Mouse (Mus musculus): ENCODE measurements around the gene Cyb5r4. TPM values are rescaled to one million over a fixed set of nuclear protein-coding genes. Genes with fewer than 3 reads are reported as not detected.
"Not testable (repeated sequence)": the region's sequence is repeated elsewhere in the genome, so short reads cannot be mapped to it uniquely, and the experiment has no call there.

Gene Cyb5r4
- polyA plus RNA-seq, 2 experiments from 2014 or later, result 23.7 to 25.6 TPM

DNA sequence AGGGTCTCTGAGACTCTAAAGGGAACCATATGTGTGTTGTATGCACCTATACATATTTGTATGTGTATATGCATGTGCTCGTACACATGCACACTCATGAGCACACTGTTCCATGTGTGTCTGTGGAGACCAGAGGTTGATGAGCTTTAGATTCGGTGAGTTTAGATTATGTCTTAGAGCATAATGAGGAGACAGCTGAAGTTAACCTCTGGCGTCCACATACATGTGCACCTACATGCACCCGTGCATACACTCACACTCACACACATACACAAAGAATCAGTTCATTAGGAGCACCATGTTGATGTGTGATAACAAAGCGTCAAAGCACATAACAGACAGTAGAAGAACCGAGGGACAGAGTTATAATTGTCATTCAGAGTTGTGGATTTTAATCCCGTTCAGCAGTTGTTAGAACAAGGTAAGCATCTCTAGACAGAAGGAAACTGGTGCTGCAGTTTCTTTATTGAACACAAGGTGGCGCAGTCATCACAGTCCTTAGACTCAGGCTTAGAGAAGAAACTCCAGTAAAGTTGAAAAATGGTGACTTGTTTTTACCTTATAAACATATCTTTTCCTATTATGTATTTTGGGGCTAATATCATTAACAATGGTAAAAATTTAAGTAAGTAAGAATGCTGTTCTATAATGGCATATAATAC, 5.7 kb downstream of the Cyb5r4 start:
- ATAC-seq, result peak; percentile 88

DNA sequence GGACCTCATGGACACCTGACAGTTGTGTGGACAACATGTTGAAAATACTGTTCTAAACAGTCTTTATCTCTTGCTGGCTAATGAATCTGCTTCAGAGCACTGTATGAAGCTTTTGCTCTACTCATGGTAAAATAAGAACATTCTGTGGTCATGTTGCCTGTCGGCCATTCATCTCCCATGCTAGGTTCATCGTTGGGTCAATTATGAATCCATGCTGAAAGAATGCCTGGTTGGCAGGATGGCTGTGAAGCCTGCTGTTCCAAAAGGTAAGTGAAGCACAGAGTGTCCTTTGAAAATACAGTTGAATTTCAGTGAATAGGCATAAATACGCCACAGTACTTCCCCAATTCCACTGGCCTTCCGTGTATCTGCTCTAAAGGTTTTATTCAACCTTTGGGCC, 10.4 kb downstream of the Cyb5r4 start:
- no peak for ATAC-seq

DNA sequence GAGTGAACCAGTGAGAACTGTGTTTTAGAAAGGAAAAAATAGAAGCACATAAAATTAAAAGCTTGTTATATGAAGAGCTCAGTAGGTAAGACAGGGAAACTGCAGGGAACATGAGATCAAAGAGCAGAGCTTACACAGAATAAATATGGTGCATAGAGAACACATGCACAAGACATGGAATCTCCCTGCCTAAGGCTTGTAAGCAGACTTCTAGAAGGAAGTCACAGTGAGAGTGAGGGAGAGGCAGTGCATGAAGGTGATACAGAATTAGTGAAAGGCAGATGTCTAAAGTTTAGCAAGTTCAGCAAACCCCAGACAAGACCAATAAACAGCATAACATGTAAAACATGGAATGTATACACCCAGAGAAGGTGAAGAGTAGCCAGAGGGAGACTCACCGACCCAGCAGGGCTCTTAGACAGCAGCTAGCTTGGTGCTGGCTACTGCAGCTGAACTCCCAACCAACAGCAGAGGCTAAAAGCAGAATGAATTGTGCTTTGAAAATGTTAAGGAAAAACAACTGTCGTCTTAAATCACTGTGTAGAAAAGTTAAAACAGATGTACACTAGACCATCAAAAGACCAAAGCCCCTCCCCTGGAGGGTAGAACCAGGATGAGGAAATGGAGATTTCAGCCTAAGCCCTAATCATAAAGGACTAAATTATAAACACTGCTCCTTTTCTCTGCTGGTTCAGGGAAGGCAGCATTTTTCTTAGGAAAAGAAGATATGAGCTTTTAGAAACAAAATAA, 13.2 kb downstream of the Cyb5r4 start:
- ATAC-seq, result no peak

DNA sequence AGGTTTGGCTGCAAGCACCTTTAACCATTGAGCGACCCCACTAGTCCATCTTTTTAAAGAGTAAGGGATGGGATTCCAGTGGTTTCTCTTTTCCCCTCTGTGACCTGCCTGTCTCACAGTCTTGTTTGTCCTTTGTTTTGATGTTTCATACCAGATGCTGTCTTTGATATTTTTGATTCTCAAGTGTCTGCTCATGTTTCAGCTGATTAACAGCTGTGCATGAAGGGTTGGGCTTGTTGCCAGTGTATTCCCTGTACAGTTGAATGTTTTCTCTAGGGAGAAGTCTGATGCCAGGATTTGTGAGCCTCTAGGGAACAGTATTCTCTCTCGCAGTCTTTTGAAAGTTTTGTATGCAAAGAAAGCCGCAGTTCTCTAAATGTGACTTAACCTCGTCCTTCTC, 27.6 kb downstream of the Cyb5r4 start:
- no peak for ATAC-seq

DNA sequence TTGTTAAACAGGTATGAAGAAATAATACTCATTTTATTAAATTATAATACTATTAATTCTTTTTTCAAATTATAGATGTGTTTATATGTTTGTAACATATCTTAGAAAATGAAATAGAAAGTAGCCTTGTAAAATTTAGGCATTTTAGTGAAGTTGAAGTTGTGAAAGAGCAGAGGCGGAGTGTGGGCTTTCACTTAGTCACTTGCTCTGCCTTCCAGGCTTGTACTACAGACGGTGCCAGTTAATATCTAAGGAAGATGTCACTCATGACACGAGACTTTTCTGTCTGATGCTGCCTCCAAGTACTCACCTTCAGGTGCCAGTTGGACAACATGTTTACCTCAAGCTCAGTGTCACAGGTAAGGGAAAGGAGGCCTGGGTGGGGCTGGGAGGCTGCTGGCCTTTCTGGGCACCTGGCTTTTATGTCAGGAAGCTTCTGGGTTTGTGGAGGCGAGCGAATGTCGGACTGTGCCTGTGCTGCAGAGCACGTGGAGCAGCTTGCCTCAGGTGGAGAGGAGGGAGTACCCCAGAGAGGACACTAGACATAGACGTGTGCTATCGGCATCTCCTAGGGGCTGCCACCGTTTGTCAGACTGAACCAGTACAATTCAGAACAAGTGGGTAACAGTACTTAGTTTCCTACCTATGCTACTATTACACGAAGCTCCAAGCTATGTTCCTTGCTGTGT, 33.9 kb downstream of the Cyb5r4 start:
- no peak for ATAC-seq

DNA sequence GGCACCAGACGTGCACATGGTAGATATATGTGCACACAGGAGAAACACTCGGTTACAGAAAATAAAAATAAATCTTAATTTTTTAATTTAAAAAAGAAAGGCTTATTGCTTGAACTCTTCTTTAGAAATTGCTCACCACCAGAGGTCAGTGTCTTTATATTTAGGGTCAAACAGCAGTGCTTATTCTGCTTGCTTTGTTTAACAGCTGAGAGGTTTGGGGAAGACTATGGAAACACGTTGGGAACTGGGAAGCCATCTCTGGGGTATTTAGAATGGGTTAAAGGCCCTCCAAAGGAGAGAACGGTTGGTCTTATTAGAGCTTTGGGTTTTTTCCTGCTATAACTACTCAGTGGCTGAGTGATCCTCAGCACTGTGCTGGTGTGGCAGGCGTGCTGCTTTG, 40.5 kb downstream of the Cyb5r4 start:
- no peak for ATAC-seq

DNA sequence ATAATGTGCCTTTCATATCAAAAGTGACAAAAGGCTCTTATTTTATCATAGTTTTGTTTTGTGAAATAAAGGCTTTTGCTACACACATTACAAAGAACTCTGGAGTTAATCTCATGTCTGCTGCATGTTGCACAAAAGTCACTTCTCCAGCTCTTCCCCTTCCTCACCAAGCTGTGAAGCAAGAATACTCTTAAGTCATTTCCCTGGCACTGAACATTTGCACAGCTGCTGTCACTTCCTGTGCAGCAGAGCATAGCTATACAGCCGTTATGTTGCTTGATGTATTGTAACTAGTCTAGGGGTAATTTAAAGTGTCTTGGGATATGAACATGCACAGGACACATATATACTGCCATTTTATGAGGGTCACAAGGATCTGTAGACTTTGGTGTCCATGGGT, 46.3 kb downstream of the Cyb5r4 start:
- ATAC-seq, result no peak

DNA sequence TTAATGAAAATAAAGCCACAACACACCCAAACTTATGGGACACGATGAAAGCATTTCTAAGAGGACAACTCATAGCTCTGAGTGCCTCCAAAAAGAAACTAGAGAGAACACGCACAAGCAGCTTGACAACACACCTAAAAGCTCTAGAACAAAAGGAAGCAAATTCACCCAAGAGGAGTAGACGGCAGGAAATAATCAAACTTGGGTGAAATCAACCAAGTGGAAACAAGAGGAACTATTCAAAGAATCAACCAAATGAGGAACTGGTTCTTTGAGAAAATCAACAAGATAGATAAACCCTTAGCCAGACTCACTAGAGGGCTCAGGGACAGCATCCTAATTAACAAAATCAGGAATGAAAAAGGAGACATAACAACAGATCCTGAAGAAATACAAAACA, 49.8 kb downstream of the Cyb5r4 start:
- not testable (repeated sequence) for ATAC-seq

DNA sequence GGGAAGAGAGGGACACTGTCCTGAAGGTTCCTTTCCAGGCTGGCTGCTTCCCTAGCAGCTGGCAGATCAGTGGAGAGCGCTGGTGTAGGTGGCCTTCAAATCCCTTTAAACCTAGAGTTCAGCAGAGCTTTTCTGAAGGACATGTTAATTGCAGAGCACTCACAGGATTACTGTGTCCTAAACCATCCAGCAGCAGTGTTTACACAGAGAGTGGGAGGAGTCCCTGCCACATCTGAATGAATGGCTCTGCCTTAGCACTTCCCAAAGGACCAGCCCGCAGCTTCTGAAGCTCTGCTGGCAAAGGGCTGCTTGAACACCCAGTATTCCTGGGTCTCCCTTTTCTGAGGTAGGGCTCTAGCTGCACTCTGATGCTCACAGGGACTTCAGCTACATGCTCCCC, 56.1 kb downstream of the Cyb5r4 start:
- no peak for ATAC-seq

DNA sequence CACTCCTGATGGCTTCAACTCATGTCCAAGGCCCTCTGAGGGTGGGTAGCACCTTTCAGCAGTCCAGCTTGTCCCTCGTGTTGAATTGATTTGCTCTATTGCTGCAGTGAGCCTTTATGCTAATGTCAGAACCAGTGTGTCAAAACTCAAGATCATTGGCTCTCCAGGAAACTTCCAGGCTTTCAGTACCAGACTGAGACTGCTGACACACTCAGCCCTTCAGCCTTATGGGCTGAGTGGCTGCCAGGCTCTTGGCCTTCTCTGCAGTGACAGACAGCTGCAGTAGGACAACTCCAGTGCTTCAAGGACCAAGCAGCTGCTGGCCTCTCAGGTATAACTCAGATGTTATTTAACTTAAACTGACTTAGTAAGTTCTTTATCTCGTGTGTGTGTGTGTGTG, 57.7 kb downstream of the Cyb5r4 start:
- ATAC-seq, result no peak

DNA sequence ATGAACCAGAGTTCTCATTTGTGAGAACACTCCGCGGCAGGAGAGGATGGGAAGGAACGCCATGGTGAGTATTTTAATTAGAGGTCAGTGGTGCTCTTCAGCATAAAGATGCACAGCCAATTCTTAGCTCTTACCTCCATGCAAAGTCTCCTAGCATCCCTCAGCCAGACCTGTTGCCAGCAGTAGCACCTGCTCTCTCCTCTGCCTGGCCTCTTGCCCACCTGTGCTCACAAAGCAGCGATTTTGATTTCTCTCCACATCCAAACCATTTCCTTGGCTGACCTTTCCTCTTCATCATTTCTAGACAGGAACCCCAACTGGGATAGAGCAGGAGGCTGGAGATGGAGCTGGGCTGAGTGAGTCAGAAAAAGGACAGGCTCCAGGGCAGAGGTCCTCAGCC, 65.2 kb downstream of the Cyb5r4 start:
- no peak for ATAC-seq

DNA sequence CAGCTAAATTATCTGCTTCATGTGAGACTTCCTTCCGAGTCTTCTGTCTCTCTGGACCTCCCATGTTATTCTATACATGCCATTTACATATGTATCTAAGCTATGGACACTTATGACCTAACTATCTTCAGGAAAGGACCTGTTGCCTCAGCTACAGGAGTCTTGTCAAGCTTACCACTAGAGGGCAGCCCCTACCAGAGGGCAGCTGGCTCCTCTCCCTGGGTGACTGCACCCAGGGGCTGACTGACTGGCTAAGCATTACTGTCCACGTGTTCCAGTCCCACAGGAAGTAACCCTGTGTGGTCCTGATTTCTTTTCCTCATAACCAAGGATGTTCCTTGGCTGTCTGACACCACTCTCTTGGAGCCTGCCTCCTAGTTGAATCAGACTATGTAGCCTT, 76.2 kb downstream of the Cyb5r4 start:
- no peak for ATAC-seq

DNA sequence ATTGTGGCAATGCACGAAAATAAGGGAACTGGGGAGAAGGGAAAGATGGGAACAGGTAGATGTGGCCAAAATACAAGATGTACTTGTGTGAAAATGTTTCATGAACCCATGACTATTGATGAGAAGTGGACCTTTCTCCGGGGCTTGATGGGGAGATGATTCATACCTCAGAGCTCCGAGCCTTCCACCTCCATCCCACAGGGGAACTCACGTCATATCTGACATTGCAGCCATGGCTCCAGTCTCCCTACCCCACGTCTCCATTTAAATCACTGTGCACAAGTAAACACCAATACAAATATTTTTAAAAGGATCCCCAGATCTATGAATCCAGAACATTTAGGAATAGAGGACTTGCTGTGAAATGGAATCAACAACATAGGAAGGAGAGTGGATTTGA, 93.2 kb downstream of the Cyb5r4 start:
- ATAC-seq, result no peak

DNA sequence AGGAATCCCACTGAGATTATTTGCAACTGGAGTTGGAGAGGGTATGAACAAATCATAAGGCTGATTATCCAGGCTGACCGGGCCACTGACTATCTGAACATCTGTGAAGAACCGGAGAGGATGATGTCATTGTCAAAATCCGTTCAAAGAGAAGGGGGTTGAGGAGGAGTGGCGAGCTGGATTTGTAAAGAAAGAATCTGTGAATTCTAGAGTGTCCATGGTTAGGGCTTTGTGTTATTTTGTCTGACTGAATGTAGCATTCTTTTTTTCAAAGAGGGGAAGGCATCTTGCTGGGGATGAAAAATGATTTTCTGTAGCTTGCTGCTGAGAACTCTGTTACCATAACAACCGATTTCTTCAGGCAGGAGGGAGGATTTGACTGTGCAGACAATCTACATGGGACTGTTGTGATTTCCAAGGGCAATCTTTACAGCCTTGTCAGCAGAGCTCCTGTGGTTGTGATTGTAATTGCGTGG, 93.7 kb downstream of the Cyb5r4 start:
- no peak for ATAC-seq

DNA sequence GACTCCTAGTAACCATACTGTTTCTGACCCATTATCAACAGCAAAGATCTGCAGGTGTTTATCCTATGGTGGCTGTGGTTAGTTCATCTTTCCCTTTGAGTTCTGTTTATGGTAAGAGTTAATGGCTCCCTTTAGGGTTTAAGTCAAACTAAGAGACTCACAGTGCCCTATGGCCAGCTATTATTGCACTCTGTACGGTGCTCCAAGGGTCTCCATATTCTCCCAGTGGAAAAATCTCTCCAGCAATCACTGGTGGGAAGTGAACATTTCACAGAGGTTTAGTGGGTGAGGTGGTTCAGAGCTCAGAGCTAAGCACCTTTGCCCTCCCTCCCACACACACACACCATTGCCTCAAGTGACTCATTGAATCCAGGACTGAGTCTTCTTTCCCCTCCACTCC, 94.2 kb downstream of the Cyb5r4 start:
- ATAC-seq, result no peak

DNA sequence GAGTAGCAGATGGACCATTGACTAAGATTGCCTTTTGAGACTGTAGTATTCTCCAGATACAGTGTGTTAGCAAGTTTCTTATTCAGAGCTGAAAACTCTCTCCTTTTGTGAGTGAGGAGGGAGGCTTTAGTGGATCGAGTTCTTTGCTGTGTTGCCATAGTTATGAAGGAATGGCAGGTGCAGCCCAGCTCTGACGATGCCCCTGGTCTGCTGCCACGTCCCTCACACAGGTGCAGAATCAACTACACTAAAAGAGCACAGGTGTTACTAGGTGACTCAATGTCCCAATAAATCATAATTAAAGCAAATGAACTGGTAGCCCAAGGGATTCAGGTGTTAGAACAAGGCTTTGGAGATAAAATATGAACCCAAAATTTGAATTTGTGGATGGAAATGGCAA, 97.2 kb downstream of the Cyb5r4 start:
- no peak for ATAC-seq

DNA sequence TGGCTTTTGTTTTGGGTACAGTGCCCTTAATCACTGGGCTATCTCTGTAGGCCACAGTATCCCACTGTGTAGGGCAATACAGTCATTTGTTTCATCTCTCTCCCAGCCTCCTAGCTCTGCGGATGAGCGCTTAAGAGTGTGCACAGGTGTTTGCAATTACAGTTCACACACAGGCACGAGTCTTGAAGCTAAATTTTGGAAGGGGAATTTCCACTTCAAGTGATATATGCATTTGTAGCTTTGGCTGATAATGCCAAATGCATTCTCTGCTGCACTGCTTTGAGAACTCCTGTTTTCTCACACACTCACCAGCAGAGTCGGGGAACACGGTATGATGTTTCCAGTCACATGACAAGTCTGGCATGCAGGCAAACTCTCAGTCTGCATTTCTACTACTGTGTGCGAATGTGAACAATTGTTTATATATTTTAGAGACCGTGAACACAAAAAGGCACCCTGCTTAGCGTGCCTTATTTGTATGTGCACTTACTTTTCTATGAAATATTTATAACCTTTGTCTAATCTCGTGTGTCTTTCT, 100.2 kb downstream of the Cyb5r4 start:
- ATAC-seq, result no peak

DNA sequence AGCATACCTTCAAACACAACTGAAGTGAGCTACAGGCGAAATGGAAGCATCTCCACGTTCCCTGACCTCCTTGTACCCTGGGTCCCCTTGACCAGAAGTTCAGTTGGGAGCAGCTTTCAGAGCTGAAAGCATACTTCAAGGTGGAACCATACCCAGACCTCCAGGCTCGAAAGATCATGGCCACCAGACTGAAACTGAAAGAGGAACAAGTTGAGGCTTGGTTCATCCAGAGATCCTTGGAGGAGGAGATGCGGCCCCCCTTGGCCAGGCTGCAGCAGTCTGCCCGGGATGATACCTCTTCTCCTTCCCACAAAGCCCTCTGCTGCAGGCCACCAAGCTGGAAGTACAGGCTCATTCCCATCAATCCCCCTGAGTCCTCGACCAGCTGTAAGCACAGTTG, 105.2 kb downstream of the Cyb5r4 start:
- not testable (repeated sequence) for ATAC-seq

Other genes with a start within 250 kb of the Cyb5r4 start
- gene Snap91, start 141.4 kb upstream of the Cyb5r4 start, polyA plus RNA-seq (2017; shearing (Covaris generic)), result not detected
- gene Ripply2, start 6.5 kb upstream of the Cyb5r4 start, polyA plus RNA-seq (2017; shearing (Covaris generic)), result not detected
- gene Mrap2, start 122.3 kb downstream of the Cyb5r4 start, polyA plus RNA-seq (2017; shearing (Covaris generic)), result under 1 TPM in 1 of 2 experiments, not detected in 1; 0.22 TPM
- gene Cep162, start 233.5 kb downstream of the Cyb5r4 start, polyA plus RNA-seq (2017; shearing (Covaris generic)), result 10 to 100 TPM; 12.8 to 13.3 TPM